Mouse (Mus musculus) limb, embryonic 14.5 days (tissue): Measurements from ENCODE around the gene Tpm3. TPM values are rescaled to one million over a fixed set of nuclear protein-coding genes. Genes with fewer than 3 reads are reported as not detected.

ENCODE experiments used
- ATAC-seq: fragments of 200-750 bp; cut with Nextera tagmentation; 2 replicates; pipeline ENCODE4 v1.8.0; 2017; ENCODE audit warnings: low read depth, moderate number of reproducible peaks, moderate TSS enrichment; ENCODE audit not compliant: low FRiP score
- DNase-seq: peaks from one replicate; pipeline ENCODE4 v3.0.0-alpha.2; 2015; ENCODE audit warnings: low spot score
- H3K27ac ChIP-seq: fragments of 300-500 bp; sonication (generic); replicated peaks from 2 replicates; pipeline ENCODE4 v1.5.1; 2014; ENCODE audit warnings: low read depth, mild to moderate bottlenecking, low read length, moderate library complexity, mixed read lengths
- H3K27me3 ChIP-seq: fragments of 300-500 bp; sonication (generic); 2 replicates; pipeline ENCODE4 v1.6.1; 2014; ENCODE audit warnings: low read length, mixed read lengths; ENCODE audit not compliant: control insufficient read depth, insufficient read depth
- H3K36me3 ChIP-seq: fragments of 300-500 bp; sonication (generic); 2 replicates; pipeline ENCODE4 v1.6.1; 2014; ENCODE audit warnings: mild to moderate bottlenecking, low read length, moderate library complexity, mixed read lengths; ENCODE audit not compliant: control insufficient read depth, insufficient read depth
- H3K4me1 ChIP-seq: fragments of 300-500 bp; sonication (generic); 2 replicates; pipeline ENCODE4 v1.6.1; 2014; ENCODE audit warnings: antibody characterized with exemption, low read length, mixed read lengths; ENCODE audit not compliant: control insufficient read depth, insufficient read depth
- H3K4me2 ChIP-seq: fragments of 300-500 bp; sonication (generic); replicated peaks from 2 replicates; pipeline ENCODE4 v1.6.1; 2014; ENCODE audit warnings: low read depth, mild to moderate bottlenecking, low read length, moderate library complexity; ENCODE audit not compliant: severe bottlenecking
- H3K4me3 ChIP-seq: fragments of 300-500 bp; sonication (generic); replicated peaks from 2 replicates; pipeline ENCODE4 v1.5.1; 2014; ENCODE audit warnings: low read length
- H3K9ac ChIP-seq: fragments of 300-500 bp; sonication (generic); 2 replicates; pipeline ENCODE4 v1.6.1; 2014; ENCODE audit warnings: mild to moderate bottlenecking, low read depth, low read length, moderate library complexity; ENCODE audit not compliant: severe bottlenecking
- H3K9me3 ChIP-seq: fragments of 300-500 bp; sonication (generic); 2 replicates; pipeline ENCODE4 v1.6.1; 2016; ENCODE audit warnings: low read length; ENCODE audit not compliant: control insufficient read depth
- POLR2A ChIP-seq: fragments of 200-500 bp; IDR thresholded peaks from 2 replicates; pipeline ENCODE4 v1.8.0; 2012; ENCODE audit warnings: inconsistent platforms, mild to moderate bottlenecking, moderate library complexity, borderline replicate concordance; ENCODE audit not compliant: insufficient read depth, insufficient read length; ENCODE audit errors: extremely low read depth
- WGBS: fragments of 180-500 bp; shearing (Covaris S2); extraction: QIAGEN DNeasy Blood & Tissue Kit; methylation state at CpG from one replicate; pipeline ENCODE4 v1.1.7; 2014; 5-methylcytosine and 5-hydroxymethylcytosine counted together
- polyA plus RNA-seq, 2 experiments: library from polyadenylated mRNA; depleted of rRNA in 1 of 2; stranded (reverse) in 1 of 2; unstranded in 1 of 2; fragments of >200 nt; fragmentation: Nextera tagmentation in 1 of 2; extraction: Ambion mirVana in 1 of 2; gene quantifications; 2 replicates each; pipeline versions ENCODE4 v1.2.1 to v1.2.3; 2012 to 2014

The Tpm3 gene
- polyA plus RNA-seq, 2 experiments = 269 to 436 TPM

DNA sequence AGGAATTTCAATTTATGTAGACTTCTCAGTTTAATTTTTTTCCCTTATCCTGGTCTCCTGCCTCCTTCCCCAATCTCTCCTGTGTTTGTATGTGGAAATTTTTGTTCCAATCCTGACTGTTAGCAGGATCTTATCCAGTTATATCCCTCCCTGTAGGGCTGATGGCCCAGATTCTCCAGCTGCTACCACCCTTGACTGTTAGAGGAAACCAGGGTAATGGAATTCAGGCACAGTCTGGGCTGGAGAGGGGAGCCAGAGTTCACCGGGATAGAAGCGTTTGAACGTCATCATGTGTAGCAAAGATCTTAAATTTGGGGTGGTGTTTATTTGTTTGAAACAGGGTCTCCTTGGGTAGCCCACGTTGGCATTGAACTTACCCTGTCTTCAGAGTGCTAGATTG, 12.3 kb downstream of the Tpm3 start:
- Histone ChIP-seq H3K4me3 (no peak overlapping the region), H3K9me3 (no peaks in the 10 kb centered on the region), H3K4me2 (no peak overlapping the region), H3K27ac (no peak overlapping the region), H3K27me3 (no peaks in the 10 kb centered on the region), H3K9ac (no peak overlapping the region), H3K36me3 (peaks cover 52% of the 10 kb centered on the region), H3K4me1 (peaks cover 34% of the 10 kb centered on the region)
- 72% methylated on average over 4 of the region's 4 CpGs for WGBS
- TF ChIP-seq POLR2A = no peak
- ATAC-seq (no peak), DNase-seq (no peak)

DNA sequence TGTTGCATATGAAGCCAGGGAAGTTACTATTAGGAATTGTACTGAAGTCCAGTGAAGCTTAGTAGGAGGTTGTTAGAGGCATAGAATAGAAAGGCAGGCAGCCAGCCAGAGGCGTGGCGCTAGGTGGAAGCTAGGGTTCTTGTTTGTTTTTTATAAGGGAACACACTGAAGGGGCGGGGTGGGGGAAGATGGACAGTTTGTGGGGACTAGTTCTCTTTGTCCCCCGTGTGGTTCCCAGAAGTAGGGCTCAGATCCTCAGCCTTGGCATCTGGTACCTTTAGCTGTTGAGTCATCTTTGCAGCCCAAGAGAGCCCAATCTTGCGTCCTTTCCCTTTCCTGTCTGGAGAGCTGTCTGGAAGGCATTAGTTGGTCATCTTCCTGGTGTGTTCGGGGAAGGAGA, 12.8 kb downstream of the Tpm3 start:
- DNase-seq (no peak), ATAC-seq (no peak)
- no peak for TF ChIP-seq POLR2A
- peaks cover 57% of the 10 kb centered on the region for H3K36me3 ChIP-seq
- no peak overlapping the region for H3K4me3 ChIP-seq
- 91% methylated on average over 6 of the region's 6 CpGs for WGBS
- H3K27me3 ChIP-seq = no peaks in the 10 kb centered on the region
- no peak overlapping the region for H3K27ac ChIP-seq
- no peak overlapping the region for H3K4me2 ChIP-seq
- no peaks in the 10 kb centered on the region for H3K9me3 ChIP-seq
- H3K9ac ChIP-seq = no peak overlapping the region
- H3K4me1 ChIP-seq = peaks cover 34% of the 10 kb centered on the region

- peaks cover 65% of the 10 kb centered on the region for H3K36me3 ChIP-seq
- DNase-seq = no peak
- H3K4me2 ChIP-seq = no peak overlapping the region
- WGBS = 89% methylated on average over 5 of the region's 5 CpGs
- no peak for ATAC-seq
- H3K4me3 ChIP-seq = no peak overlapping the region
- no peaks in the 10 kb centered on the region for H3K27me3 ChIP-seq
- H3K9ac ChIP-seq = no peak overlapping the region
- TF ChIP-seq POLR2A = no peak
- H3K4me1 ChIP-seq = peaks cover 32% of the 10 kb centered on the region
- no peaks in the 10 kb centered on the region for H3K9me3 ChIP-seq
- H3K27ac ChIP-seq = no peak overlapping the region
Measured at GRCm38 (mm10) chr3:90086068-90086467, 13.6 kb downstream of the Tpm3 start.

GRCm38 (mm10) chr3:90088617-90089016, 16.2 kb downstream of the Tpm3 start:
- H3K27me3 ChIP-seq = no peaks in the 10 kb centered on the region
- H3K27ac ChIP-seq = no peak overlapping the region
- 92% methylated on average over 2 of the region's 2 CpGs for whole genome bisulfite sequencing
- H3K4me3 ChIP-seq = no peak overlapping the region
- H3K4me2 ChIP-seq = no peak overlapping the region
- no peak for DNase-seq
- H3K9ac ChIP-seq = no peak overlapping the region
- peaks cover 12% of the 10 kb centered on the region; the same call in 1 of the 2 replicates for H3K4me1 ChIP-seq
- H3K36me3 ChIP-seq = peaks cover 85% of the 10 kb centered on the region
- TF ChIP-seq POLR2A = no peak
- ATAC-seq = no peak
- no peaks in the 10 kb centered on the region for H3K9me3 ChIP-seq

DNA sequence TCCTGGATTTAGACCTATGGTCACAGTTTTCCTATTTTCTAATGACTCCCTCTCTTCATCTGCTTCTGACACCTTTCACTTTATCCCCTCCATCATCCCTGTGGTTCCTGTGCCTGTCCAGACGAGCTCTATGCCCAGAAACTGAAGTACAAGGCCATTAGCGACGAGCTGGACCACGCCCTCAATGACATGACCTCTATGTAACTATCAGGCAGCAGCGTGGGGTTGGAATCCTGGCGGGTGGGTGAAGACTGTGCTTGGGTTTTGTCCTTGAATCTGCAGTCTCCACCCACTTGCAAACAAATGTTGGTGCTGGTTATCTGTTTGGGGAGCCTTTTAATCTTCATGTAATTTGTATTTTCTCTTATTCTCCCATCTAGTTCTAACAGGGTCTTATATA, 18.4 kb downstream of the Tpm3 start:
- WGBS = 84% methylated on average over 6 of the region's 6 CpGs
- H3K4me3 ChIP-seq = no peak overlapping the region
- no peaks in the 10 kb centered on the region for H3K4me1 ChIP-seq
- ATAC-seq (no peak), DNase-seq (no peak)
- no peaks in the 10 kb centered on the region for H3K9me3 ChIP-seq
- no peak overlapping the region for H3K9ac ChIP-seq
- no peak overlapping the region for H3K27ac ChIP-seq
- TF ChIP-seq POLR2A = no peak
- peaks cover 97% of the 10 kb centered on the region for H3K36me3 ChIP-seq
- no peak overlapping the region for H3K4me2 ChIP-seq
- H3K27me3 ChIP-seq = no peaks in the 10 kb centered on the region

GRCm38 (mm10) chr3:90094453-90094852, 22.0 kb downstream of the Tpm3 start:
- Histone ChIP-seq H3K27me3 (no peaks in the 10 kb centered on the region), H3K4me2 (no peak overlapping the region), H3K4me3 (no peak overlapping the region), H3K36me3 (peaks cover 75% of the 10 kb centered on the region), H3K27ac (no peak overlapping the region), H3K9me3 (no peaks in the 10 kb centered on the region), H3K4me1 (no peaks in the 10 kb centered on the region), H3K9ac (no peak overlapping the region)
- no peak for TF ChIP-seq POLR2A
- 93% methylated on average over 3 of the region's 3 CpGs for WGBS
- ATAC-seq = no peak
- no peak for DNase-seq
